Mouse (Mus musculus) left cerebral cortex, postnatal 10 days (tissue): ENCODE results near the gene Arhgap22. TPM values are rescaled to one million over a fixed set of nuclear protein-coding genes. Genes with fewer than 3 reads are reported as not detected.
A peak's percentile ranks its signal among the peaks of the same experiment; 100 is the strongest.

Source experiments
- DNase-seq, 2 experiments: peaks; one replicate each; pipeline ENCODE4 v3.0.0; 2021 to 2022; ENCODE audit warnings: low spot score in 2 of 2, mixed read lengths in 1 of 2; ENCODE audit errors: extremely low spot score in 1 of 2
- intact Hi-C: fragments of 180-260 bp; cut with DNase I; formaldehyde crosslinking; loops from one replicate; pipeline ENCODE4 v1.15.1; 2025
- total RNA-seq, 2 experiments: library from RNA; stranded (reverse); gene quantifications; 2 replicates each; pipeline ENCODE4 v1.2.3; 2021

Arhgap22 gene
- total RNA-seq, 2 experiments from 2014 or later, result 6.5 to 9.7 TPM

DNA sequence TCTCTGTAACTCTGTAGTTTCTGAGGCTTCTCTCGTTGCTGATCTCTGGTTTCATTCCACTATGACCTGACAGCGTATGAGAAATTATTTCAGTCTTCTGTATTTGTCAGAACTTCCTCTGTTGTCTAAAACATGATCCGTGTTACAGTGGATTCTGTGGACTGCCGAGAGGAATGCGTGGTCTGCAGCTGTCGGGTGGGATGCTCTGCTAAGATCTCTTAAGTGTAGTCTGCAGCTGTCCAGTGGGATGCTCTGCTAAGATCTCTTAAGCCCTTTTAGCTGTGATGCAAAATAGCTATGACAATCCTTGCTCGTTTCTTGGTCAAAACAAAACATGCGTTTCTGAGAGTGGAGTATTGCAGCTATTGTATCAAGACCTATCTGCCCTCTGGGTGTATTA, 3.0 kb upstream of the Arhgap22 start:
- intact Hi-C loops, result loop anchor here (5.0 kb wide), 1 partner anchor 161 kb away; no protein-coding TSS in a partner anchor

DNA sequence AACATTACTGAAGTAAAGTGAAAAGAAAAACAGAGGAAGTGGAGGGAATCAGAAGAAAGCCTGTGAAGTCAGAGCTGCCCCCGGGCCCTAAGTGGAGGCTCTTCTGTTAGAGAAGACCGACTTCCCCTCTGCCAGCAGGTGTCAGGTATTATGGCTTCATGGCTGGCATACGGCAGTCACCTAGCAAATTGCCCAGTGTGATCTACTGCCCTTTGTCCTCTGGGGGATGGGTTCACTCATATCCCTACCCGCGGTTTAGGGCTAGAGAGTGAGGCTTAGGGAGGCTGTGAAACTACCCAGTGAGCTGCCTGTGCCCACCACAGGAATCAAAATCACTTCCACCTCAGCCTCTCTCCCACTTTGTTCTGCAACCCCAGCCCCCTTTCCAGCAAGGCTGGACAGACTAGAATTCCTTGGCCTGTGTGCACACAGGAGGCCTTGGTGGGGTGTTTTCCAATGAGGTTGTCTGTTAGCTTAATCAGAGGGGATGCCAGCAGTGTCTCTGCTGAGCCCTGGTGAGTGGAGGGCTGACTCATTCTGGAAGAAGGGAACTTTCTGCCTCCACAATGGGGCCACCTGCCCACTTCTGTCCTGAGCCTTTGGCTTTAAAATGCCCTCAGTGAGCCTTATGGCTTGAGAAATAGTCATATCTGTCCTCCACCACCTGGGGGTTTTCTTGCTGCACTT, 1.4 kb upstream of the Arhgap22 start:
- no peak for DNase-seq
- intact Hi-C loops, result loop anchor here (5.0 kb wide), 1 partner anchor 160 kb away; no protein-coding TSS in a partner anchor

More for the DNA sequence above, 3.0 kb upstream of the Arhgap22 start:
- no peak for DNase-seq

DNA sequence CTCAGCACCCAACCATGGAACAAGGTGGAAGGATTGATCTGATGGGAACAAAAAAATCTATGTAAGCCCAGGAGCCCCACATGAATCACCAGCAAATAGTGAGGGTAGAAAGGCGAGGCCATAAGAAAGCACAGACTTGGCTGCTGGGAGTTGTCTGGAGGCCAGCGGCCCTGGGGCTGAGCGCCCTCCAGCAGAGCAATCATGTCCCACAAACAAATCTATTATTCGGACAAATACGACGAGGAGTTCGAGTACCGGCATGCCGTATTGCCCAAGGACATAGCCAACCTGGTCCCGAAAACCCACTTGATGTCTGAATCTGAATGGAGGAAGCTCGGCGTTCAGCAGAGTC, 892 bp upstream of the Arhgap22 start:
- DNase-seq, result no peak
- intact Hi-C loops, result loop anchor here (1.0 to 5.0 kb wide), 2 partner anchors 90 to 159 kb away; no protein-coding TSS in a partner anchor

DNA sequence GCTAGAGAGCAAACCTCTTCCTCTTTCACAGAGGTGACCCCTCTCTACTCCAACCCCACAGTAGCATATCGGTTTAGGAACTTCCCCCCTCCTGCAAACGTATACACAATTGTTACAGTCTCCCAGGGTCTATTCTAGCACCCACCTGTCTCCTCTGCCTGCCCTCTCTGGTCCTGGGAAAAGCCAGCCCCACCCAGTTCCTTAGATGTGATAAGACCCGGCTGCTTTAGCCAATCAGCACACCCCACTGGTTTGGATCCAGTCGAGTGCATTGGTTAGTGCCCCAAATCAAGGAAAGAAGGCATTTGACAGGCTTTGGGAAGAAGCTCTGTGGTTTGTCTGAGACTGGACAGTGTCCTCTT, 922 bp downstream of the Arhgap22 start:
- intact Hi-C loops, result loop anchor here (5.0 kb wide), 1 partner anchor 158 kb away; no protein-coding TSS in a partner anchor

DNA sequence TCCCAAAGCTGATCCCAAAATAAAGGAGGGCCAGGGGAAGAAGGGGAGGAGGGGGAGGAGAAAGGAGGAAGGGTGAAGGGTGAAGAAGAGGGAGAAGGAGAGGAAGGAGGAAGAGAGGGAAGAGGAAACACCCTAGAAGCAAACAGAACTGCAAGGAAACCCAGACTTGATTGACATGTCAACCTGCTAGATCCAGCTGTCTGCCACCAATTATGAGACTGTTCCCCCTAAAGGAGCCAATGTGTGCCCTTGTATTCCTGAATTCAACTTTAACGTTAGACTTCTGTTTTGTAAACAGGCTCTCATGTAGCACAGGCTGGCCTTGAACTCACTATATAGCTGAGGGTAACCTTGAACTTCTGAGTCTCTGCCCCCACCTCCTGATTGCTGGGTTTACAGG, 1.3 kb downstream of the Arhgap22 start:
- no peak for DNase-seq
- intact Hi-C loops, result no loop called here

More for the DNA sequence above, 922 bp downstream of the Arhgap22 start:
- no peak for DNase-seq

DNA sequence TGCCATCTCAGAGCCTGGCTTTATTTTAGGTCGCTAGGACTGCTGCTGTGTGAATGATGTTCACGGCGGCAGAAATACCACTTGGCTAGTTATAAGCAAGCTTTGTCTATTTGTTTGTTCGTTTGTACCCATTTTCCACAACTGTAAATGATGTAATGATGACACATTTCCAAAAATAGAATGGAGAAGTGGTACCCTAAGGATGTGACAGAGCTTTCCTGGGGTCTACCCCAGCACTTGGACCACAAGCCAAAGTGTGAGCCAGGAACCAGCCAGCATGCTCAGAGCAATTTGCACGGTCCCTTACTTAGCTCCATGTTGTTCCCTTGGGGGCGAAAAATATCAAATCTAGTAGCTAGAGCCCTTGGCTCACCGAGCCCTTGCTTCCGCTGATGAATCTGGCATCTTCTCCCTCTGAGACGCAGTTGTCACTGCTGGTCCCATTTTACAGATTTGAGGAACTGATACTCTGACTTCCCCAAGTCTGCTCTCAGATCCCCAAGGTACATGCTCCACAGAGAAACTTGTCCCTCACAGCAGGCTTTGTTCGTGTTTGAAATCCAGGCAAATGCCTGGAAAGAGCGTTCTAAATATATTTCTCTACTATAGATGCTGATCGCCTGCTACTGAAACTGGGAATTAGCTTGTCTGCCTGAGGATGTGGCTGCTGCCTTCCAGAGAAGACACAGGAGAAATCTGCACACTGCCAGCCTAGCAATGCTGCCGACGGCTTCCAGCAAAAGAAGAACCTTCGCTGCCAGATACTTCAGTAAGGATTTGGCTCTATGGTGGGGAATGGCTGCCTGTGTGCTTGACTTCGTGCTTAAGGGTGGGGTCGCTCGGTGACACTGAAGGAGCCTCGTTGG, 2.8 kb downstream of the Arhgap22 start:
- DNase-seq, result peak in 1 of 2 experiments; percentile 38
- intact Hi-C loops, result no loop called here

DNA sequence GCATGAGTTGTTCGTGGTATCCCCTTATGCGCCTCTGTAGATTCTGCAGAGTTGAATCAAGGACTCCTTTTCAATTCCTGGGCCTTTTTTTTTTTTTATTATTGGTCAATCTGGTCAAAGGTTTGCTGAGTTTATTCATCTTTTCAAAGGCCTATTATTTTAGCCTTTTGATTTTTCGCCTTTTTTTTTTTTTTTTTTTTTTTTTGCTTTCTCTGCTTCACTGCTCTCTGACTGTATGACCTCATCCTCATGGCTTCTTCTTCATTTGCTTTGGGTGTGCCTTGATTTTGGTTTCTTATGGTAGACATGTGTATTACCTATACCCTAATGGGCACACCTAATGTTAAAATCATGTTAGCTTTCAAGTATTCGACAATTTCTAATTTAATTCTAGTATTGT, 11.4 kb downstream of the Arhgap22 start:
- no peak for DNase-seq
- intact Hi-C loops, result no loop called here

DNA sequence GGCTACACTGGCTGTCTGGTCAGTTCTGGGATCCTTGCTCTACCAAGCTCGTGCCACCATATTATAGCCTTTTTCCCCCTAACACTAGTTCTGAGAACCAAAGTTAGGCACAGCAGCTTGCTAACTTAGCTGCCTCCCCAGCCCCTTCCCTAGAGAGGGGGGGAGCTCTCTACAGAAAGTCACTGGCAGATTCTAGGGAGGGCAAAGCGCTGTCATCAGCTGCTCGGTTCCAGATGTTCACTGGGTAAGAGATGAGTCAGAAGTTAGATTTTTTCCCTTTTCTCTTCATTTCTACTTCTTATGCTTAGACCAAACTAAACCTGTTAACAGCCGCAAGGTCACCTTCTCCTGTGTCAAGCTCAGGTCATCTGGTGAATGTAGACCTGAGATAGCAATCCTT, 16.8 kb downstream of the Arhgap22 start:
- no peak for DNase-seq
- intact Hi-C loops, result no loop called here

DNA sequence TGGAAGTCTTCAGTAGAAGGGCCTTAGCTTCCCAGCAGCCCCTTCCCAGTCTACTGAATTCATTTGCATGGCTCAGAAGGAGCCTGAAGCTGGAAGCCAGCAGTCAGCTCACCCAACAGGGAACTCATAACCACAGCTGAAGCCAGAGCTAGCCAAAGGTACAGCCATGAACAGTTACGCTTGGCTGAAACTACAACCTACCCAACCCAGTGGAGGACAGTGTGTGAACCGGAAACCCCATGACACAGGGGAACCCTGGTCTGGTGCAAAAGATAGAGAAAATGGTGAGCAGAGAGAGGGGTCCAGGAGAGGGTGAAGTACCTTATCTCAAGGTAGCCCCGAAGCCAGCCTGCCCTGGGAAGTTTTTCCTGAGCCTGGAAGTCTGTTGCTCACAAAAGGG, 17.5 kb downstream of the Arhgap22 start:
- intact Hi-C loops, result no loop called here

DNA sequence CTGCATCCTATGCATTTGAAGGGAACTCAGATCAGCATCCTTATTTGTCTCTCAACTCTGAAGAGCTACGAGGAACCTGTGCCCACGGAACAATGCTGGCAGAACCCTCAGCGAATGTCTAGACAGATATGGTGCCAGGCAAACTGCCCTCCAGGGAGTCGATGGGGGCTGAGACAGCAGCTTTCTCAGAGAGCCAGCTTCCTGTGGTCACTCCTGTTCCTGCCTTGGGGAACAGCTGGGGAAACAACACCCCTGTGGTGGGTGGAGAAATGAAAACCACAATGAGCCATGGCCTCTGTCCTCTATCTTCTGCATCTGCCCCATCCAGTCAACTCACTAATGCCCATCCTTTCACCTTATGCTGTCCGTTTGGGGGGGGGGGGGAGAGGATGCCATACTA, 18.2 kb downstream of the Arhgap22 start:
- DNase-seq, result peak in 1 of 2 experiments; percentile 50
- intact Hi-C loops, result no loop called here

More for the DNA sequence above, 17.5 kb downstream of the Arhgap22 start:
- no peak for DNase-seq

DNA sequence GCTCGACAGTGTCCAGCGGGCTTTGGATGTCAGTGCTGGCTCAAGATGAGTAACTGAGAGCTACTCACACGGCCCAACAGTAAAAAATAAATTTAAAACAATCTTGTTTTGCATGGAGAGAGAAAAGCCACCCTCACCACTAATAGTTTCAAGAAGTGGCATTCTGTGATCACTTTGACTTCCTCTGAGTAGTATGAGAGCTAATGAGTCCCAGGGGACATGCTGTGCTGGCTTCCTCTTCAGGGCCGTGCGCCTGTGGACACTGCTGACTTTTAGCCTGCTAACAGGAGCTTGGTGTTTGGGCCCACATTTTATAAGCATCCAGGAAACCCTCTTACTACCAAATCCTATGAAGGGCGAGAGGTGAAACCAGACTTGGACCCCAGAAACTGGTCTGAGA, 21.8 kb downstream of the Arhgap22 start:
- DNase-seq, result no peak
- intact Hi-C loops, result no loop called here

DNA sequence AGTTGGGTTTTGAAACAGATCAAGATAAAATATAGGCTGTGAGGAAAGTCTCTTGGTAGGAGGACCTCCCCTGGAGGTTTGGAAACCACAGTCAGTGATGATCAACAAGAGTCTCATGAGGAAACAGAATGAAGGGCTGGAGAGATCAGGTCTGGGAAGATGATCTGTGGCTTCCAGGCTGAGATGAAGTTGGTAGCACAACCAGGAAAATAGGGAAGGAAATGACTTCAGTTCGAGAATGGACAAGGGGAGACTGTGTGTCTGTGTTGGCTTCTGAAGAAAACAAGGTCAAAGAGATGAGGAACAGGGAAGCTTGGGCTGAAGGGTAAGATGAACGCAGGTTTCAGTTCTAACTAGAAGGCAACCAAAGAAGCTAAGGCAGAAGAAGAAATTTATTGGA, 26.6 kb downstream of the Arhgap22 start:
- no peak for DNase-seq
- intact Hi-C loops, result no loop called here

DNA sequence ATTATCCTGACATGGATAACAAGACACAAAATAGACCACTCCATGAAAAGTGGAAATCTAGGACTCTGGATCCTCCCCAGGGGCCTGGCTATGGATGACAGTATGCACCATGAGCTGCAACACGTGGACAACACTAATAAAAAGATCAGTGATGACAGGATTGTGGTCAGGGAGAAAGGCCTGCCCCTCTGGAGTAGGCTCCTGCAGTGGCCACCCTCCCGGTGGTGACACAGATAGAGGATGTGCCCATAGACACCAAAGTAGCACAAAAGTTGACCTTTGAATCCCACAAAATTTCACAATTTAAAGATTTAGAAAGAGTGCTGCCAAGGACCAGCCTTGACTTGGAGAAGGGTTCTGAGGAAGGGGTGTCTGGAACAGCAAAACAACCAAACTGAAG, 29.4 kb downstream of the Arhgap22 start:
- intact Hi-C loops, result no loop called here
- DNase-seq, result no peak

DNA sequence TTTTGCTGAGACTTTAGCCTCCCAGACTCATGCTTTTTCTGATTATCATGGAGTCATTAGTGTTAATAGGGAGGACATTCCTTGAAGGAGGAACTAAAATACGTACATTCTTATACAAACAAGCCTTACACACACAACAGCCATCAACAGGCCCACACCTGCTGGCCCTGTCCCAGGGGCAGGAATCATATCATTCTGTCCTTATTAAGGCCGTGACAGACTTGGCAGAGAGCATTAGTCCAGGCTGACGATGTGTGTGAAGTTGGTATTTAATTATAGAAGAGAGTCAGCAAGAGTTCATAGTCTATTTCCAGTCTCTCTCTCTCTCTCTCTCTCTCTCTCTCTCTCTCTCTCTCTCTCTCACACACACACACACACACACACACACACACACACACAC, 30.7 kb downstream of the Arhgap22 start:
- DNase-seq, result no peak
- intact Hi-C loops, result no loop called here

DNA sequence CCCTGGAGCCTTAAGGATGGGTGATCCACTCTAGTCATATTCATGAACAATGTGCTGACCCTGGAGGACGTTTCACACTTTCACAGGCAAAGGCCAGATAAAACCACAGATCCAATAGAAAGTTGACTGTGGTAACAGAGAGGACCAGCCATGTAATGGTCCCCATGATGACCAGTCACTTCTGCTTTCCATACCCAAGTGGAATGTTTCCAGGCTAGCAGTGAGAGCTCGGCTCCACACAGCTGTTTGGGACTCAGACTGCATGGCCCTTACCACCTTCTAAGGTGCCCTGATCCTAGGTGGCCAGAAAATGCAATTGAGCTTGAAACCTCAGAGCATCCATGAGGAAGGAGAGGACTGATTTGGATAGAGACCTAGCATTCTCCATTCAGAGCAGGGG, 31.1 kb downstream of the Arhgap22 start:
- no peak for DNase-seq
- intact Hi-C loops, result no loop called here

DNA sequence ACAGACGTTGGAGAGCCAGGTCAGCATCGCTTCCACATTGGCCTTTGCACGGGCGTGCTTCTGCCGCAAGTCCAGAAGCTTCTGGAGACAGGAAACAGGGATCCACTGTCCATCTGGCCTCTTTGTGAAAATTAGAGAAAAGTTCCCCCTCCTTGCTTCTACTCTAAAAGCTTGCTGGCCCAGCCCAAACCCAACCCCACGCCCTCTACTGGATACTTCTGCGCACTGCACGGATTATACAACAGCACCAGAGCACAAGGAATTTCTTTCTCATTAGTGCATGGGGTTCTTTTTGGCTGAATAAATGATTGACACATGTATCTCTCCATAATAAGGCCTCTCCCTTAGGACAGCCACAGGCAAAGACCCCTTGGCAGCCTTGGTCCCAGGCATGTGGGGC, 32.6 kb downstream of the Arhgap22 start:
- peak in 1 of 2 experiments; percentile 61 for DNase-seq
- intact Hi-C loops, result no loop called here

DNA sequence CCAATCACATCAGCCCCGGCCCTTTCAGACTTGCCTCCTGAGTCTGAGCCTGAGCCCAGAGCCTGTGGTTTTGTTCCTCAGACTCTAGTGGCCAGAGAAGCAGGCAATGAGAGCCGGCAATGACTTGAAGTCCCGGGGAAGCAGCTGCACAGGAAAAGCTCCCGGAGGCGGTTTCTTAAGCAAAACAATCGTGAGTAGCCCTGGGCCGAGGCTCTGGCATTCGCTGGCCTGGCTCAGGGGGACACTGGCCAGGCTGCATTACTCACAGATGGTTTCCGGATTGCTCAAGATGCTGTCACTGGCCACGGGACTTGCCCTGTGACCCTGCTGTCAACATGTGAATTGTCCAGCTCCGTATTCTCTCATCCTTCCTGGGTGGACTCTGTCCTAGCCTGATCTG, 33.8 kb downstream of the Arhgap22 start:
- intact Hi-C loops, result no loop called here

DNA sequence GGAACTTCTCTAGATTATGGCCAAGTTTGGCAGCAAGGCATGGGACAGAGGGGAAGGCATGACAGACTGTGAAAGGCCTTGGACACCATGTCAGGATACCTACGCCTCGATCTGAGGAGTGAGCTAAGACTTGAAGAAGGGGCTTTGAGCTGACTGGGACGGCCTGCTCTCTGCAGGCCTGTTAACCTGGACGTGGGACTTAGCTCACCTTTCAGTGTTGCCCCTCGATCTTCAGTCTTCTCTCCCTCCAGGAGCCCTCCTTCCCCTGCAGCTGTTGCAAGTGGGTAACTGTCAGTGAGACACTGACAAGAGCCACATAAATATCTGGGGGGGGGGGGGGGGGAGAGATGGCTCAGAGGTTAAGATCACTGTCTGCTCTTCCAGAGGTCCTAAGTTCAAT, 34.9 kb downstream of the Arhgap22 start:
- intact Hi-C loops, result no loop called here
- DNase-seq, result no peak

More for the DNA sequence above, 33.8 kb downstream of the Arhgap22 start:
- DNase-seq, result peak; percentile 17 to 76

DNA sequence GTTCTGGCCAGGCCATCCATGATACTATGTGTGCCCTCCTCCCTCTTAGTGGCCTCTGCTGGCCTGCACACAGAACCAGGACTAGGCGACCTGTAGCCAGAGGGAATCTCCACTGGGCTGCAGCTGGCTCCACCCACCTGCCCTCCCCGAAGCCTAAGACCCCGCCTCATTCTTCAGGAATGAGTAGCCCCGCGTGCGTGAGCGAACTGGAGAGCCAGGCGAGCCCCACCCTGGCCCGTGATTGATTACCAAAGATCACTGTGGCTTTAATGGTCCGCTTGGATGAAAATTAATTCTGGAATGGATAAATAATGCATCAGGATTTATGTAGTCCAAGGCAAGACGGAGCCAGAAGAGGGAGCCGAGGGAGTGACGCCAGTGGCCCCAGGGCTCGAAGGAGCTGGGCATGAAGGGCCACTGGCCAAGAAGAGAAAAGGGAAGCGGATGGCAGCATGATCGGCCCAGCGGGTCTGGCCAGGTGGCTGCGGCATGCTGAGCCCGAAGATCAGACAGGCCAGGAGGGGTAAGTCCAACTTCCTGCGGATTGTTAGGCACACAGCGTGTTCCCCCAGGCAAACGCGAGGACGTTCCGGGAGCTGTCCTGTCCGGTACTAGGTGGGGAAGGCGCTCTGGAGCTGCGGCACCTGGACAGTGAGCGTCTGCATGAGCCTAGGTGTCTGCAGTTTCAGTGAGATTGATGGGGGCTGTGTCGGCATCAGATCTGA, 36.6 kb downstream of the Arhgap22 start:
- DNase-seq, result peak in 1 of 2 experiments; percentile 34
- intact Hi-C loops, result no loop called here
